Mouse (Mus musculus): ENCODE measurements at regions not wholly inside any gene's neighbourhood (a gene's known extent, or its start where the extent isn't known, plus 50 kb on each side); places are given as distances from the start of the nearest gene placed in this dataset.
A peak's percentile ranks its signal among the peaks of the same experiment; 100 is the strongest.

- no peak for DNase-seq (ENCODE audit: low spot score)
These were observed 556.7 kb downstream of the Insc start for GRCm38 (mm10) chr7:115300241-115300640.

- DNase-seq (ENCODE audit: low spot score): no peak
These were observed 564.9 kb downstream of the Insc start for GRCm38 (mm10) chr7:115308377-115308776.

GRCm38 (mm10) chr7:115310400-115311225 is 567.1 kb downstream of the Insc start:
- no peak for DNase-seq (ENCODE audit: low spot score)

DNA sequence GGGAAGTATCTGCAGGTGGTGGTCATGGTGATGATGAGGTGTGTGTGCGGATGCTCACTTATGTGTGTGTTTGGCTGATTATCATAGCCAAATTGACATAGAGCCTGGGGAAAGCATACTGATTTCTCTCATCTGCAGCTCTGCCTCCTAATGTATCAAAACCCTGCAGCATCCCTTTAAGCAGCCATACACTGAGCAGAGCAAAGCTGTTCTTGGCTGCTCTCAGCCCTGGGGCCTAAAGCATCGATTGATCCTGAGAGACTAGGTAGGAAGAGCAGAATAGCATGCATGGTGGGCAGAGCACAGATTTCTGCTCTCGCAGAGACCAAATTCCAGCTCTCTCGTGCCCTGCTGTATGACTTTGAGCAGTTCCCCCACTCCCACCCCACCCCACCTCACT is 576.0 kb downstream of the Insc start:
- no peak for DNase-seq (ENCODE audit: low spot score)

- DNase-seq (ENCODE audit: low spot score): no peak
These were observed 579.5 kb downstream of the Insc start for GRCm38 (mm10) chr7:115322989-115323388.

- DNase-seq (ENCODE audit: low spot score): no peak
These were observed 584.8 kb downstream of the Insc start for GRCm38 (mm10) chr7:115328300-115328699.

- no peak for DNase-seq (ENCODE audit: low spot score)
These were observed 588.2 kb downstream of the Insc start for GRCm38 (mm10) chr7:115331698-115332097.

DNA sequence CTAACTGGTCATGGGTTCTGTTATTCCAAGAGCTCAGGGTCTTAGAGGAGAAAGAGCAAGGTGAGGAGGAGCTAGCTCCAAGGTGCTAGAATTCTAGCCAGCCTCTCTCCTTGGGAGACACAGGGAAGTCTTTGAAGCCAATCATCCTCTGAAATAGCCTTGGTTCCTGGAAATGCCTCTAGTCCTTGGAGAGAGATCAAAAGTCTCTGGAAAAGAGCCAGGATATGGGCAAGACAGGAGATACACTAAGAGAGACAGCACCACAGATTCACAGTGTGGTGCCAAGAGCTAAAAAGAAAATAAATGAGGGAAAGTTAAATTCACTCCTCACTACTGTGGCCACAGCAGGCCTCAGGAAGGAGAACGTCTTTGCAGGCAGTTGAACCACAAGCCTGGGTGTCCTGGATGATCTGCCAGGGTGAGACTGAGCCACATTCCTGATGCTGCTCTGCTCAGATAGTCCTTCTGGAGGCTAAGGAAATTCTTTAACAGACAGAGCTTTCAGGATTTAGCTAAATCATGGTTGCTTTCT is 589.6 kb downstream of the Insc start:
- no peak for DNase-seq (ENCODE audit: low spot score)

- no peak for DNase-seq (ENCODE audit: low spot score)
These were observed 591.6 kb downstream of the Insc start for GRCm38 (mm10) chr7:115335051-115335450.

- DNase-seq (ENCODE audit: low spot score): no peak
These were observed 596.7 kb downstream of the Insc start for GRCm38 (mm10) chr7:115340155-115340554.

GRCm38 (mm10) chr7:115341007-115341406 is 597.5 kb downstream of the Insc start:
- no peak for DNase-seq (ENCODE audit: low spot score)

- DNase-seq (ENCODE audit: low spot score): no peak
These were observed 602.3 kb downstream of the Insc start for GRCm38 (mm10) chr7:115345749-115346148.

- no peak for DNase-seq (ENCODE audit: low spot score)
These were observed 615.2 kb downstream of the Insc start for GRCm38 (mm10) chr7:115358711-115359110.

DNA sequence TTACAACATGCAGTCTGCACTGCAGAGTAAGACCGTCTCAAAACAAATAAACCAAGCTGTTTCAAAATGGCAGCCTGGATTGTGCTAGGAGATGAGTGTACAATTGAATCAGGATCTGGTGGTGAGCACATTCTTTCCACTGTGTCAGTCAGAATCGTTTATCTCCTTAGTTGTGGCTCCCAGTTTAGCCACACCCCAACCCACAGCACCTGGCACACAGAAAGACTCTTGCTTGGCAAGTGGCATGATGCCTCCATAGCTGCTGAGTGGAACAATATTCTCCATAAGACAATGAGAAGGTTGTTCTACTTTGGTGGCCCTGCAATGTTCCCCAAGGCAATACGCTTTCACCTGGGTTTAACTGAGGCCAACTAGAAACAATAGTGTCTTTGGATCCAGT is 616.6 kb downstream of the Insc start:
- DNase-seq (ENCODE audit: low spot score): no peak

- DNase-seq (ENCODE audit: low spot score): no peak
These were observed 618.6 kb downstream of the Insc start for GRCm38 (mm10) chr7:115362117-115362516.

DNA sequence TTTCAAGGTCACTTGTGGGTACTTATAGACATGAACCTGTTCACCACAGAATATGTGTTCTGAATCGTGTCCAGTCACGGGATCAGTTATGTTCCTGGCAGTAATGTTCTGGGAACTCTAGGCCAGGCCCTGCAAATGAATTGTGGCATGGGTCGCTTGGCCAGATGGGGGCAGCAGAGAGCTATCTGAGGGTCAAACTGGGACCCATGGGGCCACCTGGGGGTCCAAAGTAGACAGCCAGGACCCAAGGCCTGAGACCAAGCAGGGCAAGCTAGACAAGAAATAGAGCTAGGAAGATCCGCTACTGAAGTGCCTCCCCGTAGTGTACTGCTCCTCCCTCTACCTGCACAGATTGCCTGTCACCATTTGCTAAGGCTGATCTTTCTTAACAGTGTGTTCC is 623.4 kb downstream of the Insc start:
- DNase-seq (ENCODE audit: low spot score): peak; percentile 30

DNA sequence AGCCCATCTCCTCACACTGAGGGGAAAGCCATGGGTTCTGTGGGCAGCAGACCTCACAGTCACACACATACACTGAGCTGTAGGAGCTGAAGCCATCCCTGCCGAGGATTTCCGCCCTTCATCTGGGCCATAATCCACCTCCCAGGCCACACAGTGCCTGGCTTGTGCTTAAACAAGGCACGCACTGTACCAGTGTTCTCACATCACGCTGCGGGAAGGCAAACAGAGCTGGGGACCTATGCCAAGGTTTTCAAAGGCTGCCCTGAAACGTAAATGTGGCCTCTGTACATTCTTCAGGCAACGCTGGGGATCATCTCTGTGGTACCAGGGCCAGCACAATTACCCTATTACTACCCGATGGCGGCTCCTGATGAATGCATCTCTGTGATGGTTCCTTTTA is 627.6 kb downstream of the Insc start:
- DNase-seq (ENCODE audit: low spot score): no peak

DNA sequence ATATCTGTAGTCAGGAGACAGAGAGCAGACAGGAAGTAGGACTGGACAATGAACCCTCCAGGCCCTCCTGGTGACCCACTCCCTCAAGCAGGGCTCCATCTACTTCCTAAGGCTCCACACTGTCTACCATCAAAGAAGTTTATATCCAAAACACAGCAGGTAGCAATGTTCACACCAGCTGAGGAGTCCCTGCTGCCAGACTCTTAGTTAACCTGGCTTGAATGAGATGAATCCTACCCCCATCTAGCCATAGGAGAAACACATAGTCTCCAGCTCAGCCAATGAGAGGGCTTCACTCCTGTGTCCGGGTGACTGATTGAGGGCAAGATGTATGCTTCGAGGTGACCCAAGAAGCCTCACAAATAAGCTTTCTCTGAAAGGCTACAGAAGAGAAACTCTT is 629.4 kb downstream of the Insc start:
- DNase-seq (ENCODE audit: low spot score): no peak

DNA sequence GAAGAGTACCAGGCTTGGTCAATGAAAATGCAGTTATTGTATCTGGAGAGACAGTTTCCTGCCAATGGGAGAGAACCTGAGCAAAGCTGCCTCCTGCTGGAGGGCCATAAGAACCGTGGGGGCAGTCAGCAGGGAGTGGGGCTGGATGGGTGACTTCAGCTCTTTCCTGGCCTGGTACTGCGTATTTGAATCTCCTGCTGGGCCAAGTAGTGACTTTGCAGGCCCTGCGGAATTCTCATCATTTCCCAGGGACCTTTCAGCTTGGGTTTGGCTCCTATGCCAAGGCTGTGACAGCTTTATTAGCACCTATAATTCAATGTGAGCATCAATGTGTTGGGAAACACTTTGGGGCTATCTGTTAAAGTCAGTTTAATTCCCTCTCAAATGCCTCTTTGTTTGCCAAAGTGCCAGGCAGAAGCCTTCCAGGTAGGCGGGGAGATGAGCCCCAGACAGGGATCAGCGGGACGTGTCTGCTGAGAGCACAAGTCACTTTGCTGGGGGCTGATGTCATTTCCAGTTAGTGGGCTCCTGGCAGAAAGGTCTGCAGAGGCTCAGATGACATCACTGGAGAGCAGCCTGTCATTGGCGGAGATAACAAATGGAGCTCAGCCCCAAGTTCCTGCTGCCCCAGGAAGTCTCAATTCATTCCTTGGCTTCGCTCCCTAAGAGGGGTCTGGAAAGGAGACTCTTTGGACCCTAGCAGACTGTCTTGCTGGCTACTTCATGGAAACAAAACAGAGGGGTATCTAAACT is 630.5 kb downstream of the Insc start:
- DNase-seq (ENCODE audit: low spot score): no peak

DNA sequence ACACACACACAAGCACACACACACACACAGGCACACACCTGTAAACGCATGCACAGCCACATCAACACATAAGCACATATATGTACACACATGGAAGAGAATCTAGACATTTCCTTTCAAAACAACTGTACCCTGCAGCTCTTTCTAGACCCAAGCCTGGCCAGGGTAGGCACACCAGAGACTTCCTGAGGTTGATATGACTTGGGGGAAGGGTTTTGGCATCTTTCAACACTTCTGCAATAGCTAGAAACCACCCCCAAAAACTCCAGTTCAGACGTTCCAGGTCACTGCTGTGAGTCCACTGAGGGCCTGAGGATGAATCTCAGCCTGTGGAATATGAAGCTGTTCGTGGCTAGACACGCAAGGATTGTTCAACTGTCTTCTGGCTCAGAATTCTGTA is 632.6 kb downstream of the Insc start:
- DNase-seq (ENCODE audit: low spot score): no peak

- DNase-seq (ENCODE audit: low spot score): no peak
These were observed 635.3 kb downstream of the Insc start for GRCm38 (mm10) chr7:115378836-115379235.

GRCm38 (mm10) chr7:115379600-115379999 is 636.1 kb downstream of the Insc start:
- no peak for DNase-seq (ENCODE audit: low spot score)

DNA sequence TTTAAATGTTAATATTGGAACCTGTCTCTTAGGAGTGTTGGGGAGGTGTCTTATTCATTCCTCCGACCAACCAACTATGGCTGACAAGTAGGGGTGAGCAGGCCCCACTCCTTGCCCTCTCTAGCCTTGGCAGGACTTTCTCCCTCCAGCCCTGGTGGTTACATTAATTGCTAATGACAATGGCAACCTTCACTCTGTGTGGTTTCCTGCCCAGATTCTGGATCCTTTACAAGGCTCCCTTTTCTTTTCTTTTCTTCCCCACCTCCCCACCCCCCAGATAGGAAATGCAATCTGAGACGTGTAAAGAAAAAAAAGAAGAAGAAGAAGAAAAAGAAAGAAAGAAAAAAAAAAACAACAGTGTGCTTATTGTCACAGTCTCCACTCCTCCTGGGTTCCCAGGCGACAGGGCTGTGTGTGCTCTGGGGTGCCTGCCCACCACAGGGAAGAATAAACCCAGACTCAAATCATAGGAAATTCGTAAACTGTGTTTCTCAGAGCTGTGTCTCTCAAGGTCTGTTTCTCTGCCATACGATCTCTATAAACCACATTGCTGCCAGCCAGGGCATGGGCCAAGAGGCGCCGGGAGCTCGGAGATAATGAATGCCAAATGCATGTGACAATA is 637.6 kb downstream of the Insc start:
- DNase-seq (ENCODE audit: low spot score): no peak
